Mouse (Mus musculus): ENCODE measurements at regions not wholly inside any gene's neighbourhood (a gene's known extent, or its start where the extent isn't known, plus 50 kb on each side); places are given as distances from the start of the nearest gene placed in this dataset.

DNA sequence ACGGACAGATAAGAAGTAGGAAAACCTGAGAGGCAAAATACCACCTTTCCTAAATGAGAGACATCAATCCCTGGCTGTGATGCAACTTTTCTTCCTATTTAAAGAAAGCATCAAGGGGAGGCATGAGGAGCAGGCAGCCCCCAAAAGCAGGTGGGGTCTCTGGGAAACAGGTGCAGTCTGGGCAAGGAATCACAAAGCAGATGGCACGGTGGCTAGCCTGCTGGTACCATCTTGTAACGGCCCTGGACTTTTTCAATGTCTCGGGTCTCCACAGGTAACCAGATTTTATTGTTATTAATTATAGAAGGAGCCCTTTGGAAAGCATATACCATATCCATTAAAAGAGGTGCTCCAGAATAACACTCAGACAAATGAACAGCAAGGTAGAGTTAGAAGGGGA is 219.6 kb downstream of the Galc start:
- no peak for DNase-seq

DNA sequence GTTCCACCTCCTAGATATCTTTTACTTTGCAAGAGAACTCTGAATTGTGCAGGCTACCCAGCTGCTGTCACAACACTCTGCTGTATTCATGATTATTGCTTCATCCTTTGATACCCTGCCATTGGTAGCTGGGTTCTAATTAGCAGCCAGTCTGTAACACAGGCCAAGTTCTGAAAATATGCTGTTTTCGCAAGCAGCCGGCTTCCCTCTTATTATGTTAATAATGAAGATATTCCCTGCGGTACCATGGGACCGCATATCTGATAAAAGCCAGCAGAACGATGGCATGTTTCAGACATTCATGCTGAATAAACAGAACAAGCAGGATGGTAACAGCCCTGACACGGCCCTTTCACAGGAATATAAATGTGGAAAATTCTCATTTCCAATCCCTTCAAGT is 235.6 kb downstream of the Galc start:
- DNase-seq, result no peak

DNA sequence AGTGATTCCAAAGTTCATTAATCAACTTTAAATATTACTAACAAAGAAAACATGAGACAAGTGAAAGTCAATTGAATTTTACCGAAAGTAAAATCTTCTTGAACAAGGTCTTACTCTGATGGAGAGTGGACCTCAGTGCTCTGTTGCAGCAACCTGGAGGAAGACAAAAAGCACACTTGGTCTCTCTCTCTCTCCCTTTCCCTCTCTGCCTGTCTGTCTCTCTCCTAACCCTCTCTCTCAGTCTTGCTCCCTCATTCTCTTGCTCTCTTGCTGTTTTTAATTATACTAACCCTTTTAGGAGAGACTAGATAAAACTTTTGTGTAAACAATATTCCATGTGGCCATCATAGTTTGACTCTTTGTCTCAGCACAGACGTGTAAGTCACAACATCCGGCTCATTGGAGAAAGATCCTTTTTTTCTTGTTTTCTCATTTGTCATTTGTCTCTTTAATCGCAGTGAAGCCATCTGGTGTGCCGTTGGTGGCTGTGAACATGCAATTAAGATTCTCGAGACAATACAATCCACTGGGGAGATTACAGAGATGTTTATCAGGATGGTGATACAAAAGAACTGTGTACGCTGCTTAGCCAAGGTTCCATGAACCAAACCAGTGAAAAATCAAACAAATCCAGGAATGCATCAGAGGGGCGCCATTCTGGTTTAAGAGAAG is 244.5 kb downstream of the Galc start:
- no peak for DNase-seq

DNA sequence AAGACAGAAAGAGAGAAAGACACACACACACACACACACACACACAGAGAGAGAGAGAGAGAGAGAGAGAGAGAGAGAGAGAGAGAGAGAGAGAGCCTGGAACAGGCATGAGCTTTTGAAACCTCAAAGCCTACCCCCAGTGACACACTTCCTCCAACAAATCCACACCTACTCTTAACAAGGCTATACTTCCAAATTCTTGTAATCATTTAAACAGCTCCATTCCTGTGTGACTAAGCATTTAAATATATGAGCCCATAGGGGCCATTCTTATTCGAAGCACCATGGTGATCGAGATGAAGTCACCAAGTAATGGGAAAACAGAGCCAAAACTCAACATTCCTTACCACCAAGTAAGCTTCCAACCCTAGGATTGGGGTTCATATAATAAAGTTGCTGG is 250.1 kb downstream of the Galc start:
- no peak for DNase-seq

DNA sequence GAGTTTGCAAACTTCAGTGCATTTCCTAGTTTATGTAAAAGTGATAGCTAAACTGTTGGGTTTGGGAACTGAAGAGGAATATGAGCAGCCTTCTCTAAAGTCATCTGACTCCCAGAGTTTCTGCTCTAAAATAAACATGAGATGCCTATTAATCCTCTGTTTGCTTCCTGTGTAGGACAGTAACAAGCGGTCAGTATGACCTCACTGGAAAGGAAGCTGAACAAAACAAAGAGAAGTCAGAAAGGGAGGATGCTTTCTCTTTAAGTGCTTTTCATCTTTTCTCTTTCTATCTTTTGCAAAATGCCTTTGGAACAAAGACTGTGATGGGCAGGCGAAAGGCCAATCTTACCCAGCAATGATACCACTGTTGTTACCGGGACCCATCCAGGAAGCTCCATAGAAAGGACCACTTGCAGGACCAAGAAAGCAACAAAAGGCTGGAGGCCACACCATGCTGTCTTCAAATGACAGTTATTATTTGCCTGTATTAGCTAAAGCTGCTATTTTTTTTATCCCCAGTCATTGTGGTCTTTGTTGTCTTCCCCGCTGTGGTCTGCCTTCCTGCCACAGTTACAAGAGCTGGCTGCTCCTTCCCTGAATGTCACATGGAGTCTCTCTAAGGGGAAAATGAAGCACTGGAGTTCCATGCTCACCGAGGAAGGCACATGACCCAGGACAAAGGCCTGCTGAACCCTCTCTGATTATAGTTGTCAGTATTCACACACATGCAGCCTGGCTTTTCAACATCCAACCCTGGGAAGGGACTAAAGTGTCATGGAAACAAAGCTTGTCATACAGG is 253.4 kb downstream of the Galc start:
- no peak for DNase-seq

DNA sequence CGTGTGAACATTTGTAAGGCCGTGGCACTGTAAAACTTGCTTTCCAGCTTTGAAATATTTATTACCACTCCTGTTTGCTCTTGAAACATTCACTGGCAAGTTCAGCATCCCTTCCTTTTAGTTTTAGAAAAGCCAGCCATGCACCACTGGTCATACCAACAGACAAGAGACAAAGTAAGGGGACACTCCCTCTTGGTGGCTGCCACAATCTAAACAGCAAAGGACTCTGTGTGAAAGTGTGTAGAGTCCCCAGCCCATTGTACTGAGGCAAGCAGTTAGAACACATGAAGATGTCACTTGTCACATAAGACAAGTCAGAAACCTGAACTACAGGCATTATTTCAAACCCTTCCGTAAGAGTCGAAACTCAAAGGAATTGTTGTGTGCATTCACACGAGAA is 257.0 kb downstream of the Galc start:
- DNase-seq, result no peak

DNA sequence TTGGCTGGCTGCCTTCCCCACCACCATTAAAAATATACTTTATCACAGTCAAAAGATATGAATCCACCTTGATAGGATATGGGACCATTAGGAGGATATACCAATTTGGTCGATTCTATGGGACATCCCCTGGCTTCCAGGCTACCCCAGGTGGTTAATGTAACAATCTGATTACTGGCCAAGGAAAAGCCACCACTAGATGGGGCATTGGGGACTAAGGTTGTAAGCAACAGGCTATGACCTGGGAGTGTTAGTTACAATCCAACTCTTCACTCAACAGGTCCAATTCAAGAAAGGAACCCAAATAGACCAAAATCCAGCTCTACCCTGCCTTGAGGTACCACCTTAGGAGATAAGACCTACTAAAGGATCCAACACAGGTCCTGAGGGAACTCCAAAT is 264.4 kb downstream of the Galc start:
- no peak for DNase-seq

DNA sequence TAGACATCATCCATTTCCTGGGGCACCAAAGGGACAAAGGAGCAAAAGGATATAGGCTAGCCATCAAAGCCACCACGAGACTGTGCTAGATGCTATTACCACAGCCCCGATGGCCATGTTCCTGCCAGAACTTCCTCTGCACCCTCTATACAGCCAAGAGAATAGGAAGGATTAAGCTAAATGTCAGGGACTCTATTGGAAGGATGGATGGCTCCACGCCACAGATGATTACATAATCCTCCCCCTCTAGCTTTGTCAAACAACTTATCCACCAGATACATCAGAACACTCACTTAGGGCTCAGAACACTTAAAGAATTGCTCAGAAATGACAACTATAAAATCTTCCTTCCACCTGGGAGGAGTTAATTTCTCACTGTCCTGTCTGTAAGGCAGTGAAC is 265.3 kb downstream of the Galc start:
- DNase-seq, result no peak

DNA sequence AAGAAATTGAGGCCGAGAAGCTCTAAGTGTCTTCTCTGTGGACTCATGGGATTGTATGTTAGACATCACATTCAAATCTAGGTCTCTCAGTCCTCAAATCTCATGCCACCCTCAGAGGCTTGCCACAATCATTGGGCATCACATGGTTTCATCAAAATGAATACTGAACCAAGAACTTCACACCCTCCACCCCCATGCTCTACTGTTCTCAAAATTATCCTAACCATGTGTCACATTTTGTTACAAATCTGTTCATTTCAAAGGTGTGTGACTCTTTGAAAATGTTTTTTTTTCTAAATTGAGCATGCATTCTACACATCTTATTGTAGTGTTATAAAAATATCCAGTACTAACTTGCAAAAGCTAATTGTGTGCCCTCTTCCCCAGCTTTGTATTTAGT is 275.9 kb downstream of the Galc start:
- no peak for DNase-seq

DNA sequence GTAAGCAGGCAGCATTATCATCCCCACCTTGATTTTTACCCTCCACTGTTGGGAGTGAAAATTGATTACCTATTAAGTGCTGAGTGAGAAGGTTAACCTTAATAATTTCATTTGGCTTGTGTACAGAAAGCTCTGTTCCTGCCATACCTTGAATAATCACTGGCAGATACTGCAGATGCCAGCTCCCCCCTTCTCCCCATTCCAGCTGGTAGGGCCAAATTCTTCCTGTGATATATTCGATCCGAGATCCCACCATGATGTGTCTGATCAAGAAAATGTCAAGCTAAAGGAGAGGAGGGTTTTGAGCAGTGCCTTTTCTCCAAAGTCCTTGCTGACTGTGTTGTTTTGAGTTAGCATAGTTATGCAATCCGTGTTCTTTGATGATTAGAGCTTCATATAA is 280.6 kb downstream of the Galc start:
- no peak for DNase-seq

DNA sequence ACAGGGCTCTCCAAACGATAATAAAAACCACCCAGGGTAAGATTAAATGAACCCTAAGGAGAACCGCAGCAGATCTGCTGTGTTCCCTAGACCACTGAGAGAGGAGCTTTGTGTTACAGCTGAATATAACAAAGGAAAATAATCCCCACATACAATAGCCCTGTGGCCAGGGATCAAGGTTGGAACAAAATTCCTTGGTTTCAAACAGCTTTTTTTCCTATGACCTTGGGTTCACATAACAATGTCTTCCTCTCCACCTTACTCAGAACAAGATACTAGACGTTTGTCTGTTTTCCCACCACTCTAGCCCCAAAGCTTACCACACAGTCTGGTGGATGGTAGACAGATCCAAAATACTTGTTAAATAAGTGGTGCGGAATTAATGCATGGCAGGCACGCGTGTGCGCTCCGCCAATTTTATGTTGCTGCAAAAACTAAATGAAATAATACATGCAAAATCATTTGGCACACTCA is 281.0 kb downstream of the Galc start:
- DNase-seq, result no peak

DNA sequence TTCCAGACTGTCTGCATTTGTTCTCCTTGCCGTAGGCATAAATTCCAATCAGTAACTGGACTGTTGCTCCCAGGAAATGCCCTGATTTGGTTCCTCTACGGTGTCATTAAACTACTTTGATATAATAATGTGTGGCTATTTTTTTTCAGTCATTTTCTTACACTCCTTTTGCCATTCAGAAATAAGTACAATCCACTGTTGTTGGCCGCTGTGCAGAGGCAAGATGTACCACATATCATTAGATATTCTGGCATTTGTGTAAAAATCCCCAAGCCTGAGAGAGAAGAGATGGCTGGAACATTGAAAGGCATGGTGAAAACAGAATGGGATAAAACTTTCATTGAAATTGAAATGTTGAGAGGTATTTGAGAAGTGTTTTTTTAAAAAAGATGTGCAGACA is 281.6 kb downstream of the Galc start:
- DNase-seq, result no peak

DNA sequence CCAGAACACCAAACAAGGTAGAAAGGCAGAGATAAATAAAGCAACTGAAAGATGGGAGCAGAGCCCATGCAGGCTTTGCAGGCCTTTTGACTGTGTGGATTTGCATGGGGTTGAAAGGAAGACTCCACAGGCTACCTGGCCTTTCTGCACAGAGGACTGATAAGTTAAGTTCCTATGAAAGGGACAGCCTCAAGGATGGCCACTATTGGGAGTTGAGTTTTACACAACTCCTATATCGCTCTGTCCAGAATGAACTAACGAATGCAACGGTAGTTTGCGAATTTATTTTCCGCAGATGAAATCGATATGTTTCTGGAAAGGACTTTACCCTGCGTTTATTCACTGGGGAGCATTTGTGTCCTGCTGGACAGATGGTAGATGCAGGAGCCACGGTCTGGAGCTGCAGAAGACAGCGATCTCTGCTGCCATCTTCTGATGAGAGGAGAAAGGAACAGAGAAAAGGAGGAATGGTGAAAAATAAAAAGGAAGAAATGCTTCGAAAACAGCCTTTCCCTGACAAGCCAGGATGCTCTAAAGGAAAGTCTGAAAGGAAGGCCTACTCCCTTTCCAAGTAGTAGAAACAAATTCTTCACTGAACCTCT is 285.2 kb downstream of the Galc start:
- no peak for DNase-seq

DNA sequence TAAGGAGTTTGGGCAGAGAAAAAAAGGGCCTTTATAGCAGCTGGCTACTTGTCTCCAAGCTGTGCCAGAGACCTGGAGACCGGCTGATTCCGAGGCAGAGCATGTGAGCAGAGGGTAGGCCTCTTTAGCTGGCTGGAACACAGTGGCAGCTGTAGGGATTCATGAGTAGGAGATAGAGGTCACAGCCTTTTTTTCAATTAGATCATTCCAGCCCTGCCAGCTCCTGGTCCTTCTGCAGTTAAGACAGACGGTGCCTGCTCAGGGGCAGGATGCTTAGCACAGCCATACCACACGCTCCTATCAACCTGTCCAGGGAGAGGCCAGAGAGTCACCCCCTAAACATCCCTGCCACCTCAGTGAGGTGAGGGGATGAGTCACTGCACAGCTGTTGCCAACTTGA is 302.1 kb downstream of the Galc start:
- DNase-seq, result no peak

DNA sequence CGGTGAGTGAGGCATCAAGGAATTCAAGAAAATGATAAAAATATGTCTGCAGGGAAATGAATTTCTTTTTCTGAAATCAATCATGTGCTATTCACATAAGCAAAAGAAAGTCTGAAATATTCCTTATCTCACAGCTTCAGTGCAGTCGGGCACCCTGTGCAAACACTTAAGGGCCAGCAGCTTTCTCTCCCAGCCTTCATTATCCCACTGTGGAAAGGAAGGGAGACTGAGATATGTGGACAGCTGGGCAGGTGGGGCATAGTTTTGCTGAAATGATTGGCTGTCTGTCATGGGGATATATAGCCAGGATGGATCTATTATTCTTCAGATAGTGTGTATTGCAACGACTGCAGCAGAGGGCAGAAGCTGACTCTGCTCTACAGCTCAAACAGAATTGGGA is 305.9 kb downstream of the Galc start:
- no peak for DNase-seq

DNA sequence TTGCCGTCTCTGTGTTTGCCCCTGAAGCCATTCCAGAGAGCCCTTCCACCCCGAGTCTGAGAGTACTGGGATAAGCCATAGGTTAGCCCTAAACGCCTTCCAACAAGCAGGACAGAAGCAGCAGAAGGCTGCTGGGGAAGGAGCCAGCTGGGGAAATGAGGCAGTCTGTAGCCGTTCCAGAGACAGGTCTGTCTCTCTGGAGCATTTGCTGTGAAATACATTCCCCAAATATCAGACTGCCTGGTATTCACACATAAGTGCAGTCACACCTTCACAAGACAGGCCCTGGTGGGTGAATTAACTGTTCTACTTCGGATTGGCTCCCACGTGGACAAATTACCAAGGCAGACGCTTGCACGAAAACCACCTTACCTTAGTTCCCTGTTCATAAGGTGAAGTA is 307.1 kb downstream of the Galc start:
- no peak for DNase-seq

DNA sequence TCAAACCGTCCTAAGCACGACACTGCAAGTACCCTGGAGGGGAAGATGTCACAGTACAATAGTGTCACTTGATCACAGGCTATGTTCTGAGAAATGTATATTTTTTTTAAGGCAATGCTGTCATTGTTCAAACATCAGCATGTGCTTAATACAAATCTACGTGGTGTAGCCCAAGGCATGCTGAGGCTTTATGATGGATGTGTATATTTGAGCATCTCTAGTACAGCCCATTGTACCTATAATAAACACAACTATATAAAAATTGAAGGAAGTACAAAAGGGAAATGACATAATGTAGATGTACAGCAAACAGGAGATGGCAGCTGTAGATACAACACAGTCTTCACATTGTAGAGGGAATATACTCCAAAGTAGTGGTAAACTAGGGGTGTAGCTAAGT is 309.2 kb downstream of the Galc start:
- no peak for DNase-seq

DNA sequence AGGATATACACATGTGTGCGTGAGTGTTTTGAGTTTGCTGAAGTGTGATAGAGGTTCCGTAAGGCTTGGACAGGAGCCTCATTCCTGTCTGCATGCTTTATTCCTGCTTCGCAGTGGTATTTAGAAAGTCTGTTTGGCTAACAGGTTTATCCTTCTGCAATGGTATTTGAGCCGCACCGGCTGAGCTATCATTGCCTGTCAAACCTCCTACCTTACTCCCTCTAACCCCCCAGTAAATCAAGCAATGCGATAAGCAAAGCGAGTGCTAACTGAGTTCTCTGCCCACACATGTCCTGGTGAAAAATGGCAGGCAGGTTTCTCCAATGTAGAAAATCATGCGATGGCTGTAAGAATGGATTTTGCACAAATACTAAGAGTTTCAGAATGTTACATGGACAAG is 311.8 kb downstream of the Galc start:
- DNase-seq, result no peak

DNA sequence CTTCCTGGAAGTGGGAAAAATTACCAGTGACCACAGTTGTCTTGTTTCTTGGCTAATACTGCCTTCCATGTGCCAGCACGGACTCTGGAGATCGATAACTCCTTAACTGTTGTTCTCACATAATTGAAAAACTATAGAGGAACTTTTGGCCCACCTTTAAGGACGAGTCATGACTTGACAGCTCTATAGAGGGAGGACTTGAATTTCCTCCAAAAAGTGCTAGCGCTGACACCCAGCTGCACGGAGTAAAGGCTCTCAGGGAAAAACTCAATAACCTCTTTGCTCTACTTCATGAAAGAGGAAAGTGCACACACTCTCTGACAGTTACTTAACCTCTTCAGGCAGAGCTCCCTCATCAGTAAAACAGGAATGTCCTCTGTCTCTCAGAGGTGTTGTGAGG is 320.9 kb downstream of the Galc start:
- no peak for DNase-seq

DNA sequence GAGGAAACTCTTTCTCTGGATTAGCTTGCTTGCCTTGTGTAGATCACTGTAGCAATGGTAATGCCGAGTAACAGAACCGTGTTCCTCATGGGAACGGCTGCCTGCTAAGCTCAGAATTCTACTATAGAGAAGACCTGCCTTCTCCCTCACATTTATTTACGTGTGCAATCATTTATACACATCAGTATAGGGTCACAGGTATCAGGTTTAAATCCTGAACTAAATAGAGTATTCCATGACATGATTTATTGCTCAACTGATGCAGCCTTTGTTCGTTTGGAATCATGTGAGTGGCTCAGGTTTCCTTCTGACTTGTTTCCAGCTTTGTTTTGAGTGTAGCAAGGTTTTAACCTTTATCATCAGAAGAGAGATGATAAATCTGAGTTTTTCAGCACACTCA is 329.4 kb downstream of the Galc start:
- DNase-seq, result no peak

DNA sequence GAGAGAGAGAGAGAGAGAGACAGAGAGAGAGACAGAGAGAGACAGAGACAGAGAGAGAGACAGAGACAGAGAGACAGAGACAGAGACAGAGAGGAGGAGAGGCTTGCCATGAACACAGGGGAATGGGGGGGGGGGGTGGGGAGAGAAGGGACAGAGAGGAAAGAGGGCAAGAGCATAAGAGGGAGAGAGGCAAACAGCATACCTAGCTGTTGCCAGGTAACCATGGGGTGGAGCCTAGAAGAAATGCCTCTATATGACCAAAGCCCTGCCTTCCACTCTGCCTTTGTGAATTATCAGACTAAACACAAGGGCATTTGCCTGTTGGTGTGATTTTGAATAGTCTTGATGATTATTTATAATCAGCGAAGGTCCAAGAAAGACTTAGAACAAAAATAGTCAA is 332.2 kb downstream of the Galc start:
- no peak for DNase-seq

DNA sequence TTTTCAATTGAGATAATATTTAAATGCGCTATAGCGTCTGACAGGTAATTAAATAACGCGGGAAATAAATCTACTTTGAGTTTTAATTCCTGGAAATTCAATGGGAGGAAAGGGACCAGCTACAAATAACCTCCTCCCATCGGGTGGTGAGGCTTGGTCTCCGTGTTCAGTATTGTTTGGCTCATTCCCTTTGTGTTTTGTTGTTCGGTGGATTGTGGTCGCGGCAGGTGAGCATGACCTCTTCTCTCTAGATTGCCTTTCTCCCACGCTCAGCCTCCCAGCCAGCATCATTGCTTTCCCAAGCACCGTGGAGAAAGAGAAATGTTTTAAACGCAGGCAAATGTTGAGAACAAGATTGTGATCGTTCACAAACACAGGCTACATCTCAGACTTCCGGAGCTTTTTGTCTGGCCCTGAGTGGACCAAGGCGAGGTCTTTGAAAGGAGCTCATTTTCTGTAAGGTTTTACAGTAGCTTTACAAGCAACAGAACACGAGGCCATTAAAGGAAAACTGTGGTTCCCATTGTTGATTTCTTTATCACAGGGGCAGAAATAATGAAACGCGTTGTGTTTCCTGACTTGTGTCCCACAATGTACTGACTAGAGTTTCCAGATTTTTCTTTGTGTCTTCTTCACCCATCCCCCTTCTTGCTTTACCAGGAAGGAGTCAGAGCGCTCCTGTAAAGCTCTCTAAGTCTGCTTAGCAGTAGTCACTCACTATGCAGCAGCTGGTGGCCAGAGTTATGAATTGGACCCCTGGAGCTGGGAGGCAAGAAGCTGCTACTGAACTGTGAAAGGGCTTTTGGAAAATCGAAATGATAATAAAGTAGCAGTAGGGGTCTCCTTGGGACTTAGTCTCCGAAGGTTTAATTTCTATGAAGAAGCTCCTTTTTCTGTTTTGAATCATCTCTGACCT is 337.7 kb downstream of the Galc start:
- DNase-seq, result no peak

DNA sequence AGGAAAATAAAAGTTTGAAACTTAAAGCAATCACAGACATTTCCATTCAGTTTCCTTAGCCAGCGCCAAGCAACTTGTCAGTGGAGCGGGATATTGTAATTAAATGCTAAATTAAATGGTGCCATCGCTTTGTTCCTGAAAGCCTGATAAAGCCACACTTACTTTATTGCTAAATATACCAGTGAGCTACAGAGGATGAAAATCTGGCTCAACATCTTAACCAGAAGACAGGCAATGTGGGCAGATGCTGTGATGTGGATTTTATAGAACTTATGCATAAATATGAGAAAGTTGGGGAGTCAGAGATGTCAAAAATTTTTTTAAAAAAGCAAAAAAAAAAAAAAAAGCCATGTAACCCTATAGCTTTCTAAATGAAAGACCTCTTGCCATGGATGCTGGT is 340.8 kb downstream of the Galc start:
- no peak for DNase-seq

Data from cerebellum, adult 9-11 months (tissue).